Mouse (Mus musculus) MEL (cell line): ENCODE data around the gene Tbc1d14. TPM values are rescaled to one million over a fixed set of nuclear protein-coding genes. Genes with fewer than 3 reads are reported as not detected.

Experiments used
- DNase-seq: peaks from one replicate; pipeline ENCODE4 v3.0.0; 2011; ENCODE audit warnings: low read depth, low spot score
- H3K27ac ChIP-seq: 2 replicates; pipeline ENCODE4 v1.5.1; 2012; ENCODE audit warnings: low read depth, mild to moderate bottlenecking, control low read depth, low read length, moderate library complexity; ENCODE audit not compliant: control insufficient read depth
- H3K27me3 ChIP-seq, 2 experiments: fragments of 150-350 bp in 1 of 2; sonication (generic) in 1 of 2; 2 replicates each; pipeline ENCODE4 v1.6.1; 2012; ENCODE audit warnings: low read length in 2 of 2, mild to moderate bottlenecking in 2 of 2, improper control_type of control experiment in 1 of 2, moderate library complexity in 1 of 2; ENCODE audit not compliant: insufficient read depth in 2 of 2, control insufficient read depth in 1 of 2
- H3K36me3 ChIP-seq, 2 experiments: 2 replicates each; pipeline ENCODE4 v1.6.1; 2012 to 2014; ENCODE audit warnings: low read length in 2 of 2, improper control_type of control experiment in 1 of 2, inconsistent platforms in 1 of 2, mild to moderate bottlenecking in 1 of 2; ENCODE audit not compliant: insufficient read depth in 2 of 2, control insufficient read depth in 1 of 2
- H3K4me1 ChIP-seq, 2 experiments: fragments of 150-350 bp in 1 of 2; sonication (generic) in 1 of 2; 2 replicates each; pipeline ENCODE4 v1.6.1; 2012; ENCODE audit warnings: low read length in 2 of 2, improper control_type of control experiment in 1 of 2, mild to moderate bottlenecking in 1 of 2; ENCODE audit not compliant: insufficient read depth in 2 of 2, control insufficient read depth in 1 of 2
- H3K4me3 ChIP-seq, 2 experiments: fragments of 150-350 bp in 1 of 2; sonication (generic) in 1 of 2; 2 replicates each; pipeline ENCODE4 v1.5.1; 2012; ENCODE audit warnings: low read depth in 2 of 2, low read length in 2 of 2, mild to moderate bottlenecking in 2 of 2, moderate library complexity in 2 of 2, control low read depth in 1 of 2, improper control_type of control experiment in 1 of 2; ENCODE audit not compliant: control insufficient read depth in 1 of 2, insufficient read depth in 1 of 2
- H3K79me2 ChIP-seq: 2 replicates; pipeline ENCODE4 v1.6.1; 2012; ENCODE audit warnings: mild to moderate bottlenecking, low read length, moderate library complexity; ENCODE audit not compliant: control insufficient read depth, poor library complexity, insufficient read depth
- H3K9ac ChIP-seq: 2 replicates; pipeline ENCODE4 v1.6.1; 2012; ENCODE audit warnings: low read depth, mild to moderate bottlenecking, control low read depth, low read length, moderate library complexity; ENCODE audit not compliant: control insufficient read depth, poor library complexity, severe bottlenecking
- H3K9me3 ChIP-seq: fragments of 150-350 bp; sonication (generic); replicated peaks from 2 replicates; pipeline ENCODE4 v1.6.1; 2012; ENCODE audit warnings: mild to moderate bottlenecking, low read length, improper control_type of control experiment, moderate library complexity; ENCODE audit not compliant: insufficient read depth
- BHLHE40 ChIP-seq: IDR thresholded peaks from 2 replicates; pipeline ENCODE4 v1.6.1; 2012; ENCODE audit warnings: low read depth, mild to moderate bottlenecking, inconsistent platforms, low read length, improper control_type of control experiment, borderline replicate concordance
- CHD1 ChIP-seq: IDR thresholded peaks from 2 replicates; pipeline ENCODE4 v1.6.1; 2012; ENCODE audit warnings: low read depth, mild to moderate bottlenecking, inconsistent platforms, low read length, improper control_type of control experiment
- CHD2 ChIP-seq: IDR thresholded peaks from 2 replicates; pipeline ENCODE4 v1.6.1; 2011; ENCODE audit warnings: low read length, improper control_type of control experiment
- CTCF ChIP-seq, 3 experiments: IDR thresholded peaks in 2 of 3; conservative IDR thresholded peaks in 1 of 3; 2 replicates each; pipeline ENCODE4 v1.5.1; 2011 to 2012; ENCODE audit warnings: low read length in 3 of 3, low read depth in 2 of 3, mild to moderate bottlenecking in 2 of 3, improper control_type of control experiment in 1 of 3, inconsistent platforms in 1 of 3, mixed read lengths in 1 of 3, moderate library complexity in 1 of 3; ENCODE audit not compliant: control insufficient read depth in 1 of 3, insufficient read depth in 1 of 3, poor library complexity in 1 of 3, severe bottlenecking in 1 of 3
- E2F4 ChIP-seq: IDR thresholded peaks from 2 replicates; pipeline ENCODE4 v1.6.1; 2011; ENCODE audit warnings: low read depth, low read length, improper control_type of control experiment, borderline replicate concordance
- ELF1 ChIP-seq: IDR thresholded peaks from 2 replicates; pipeline ENCODE4 v1.6.1; 2014; ENCODE audit warnings: low read depth, mild to moderate bottlenecking, inconsistent platforms, low read length, improper control_type of control experiment, moderate library complexity
- EP300 ChIP-seq, 2 experiments: IDR thresholded peaks; 2 replicates each; pipeline ENCODE4 v1.6.1; 2011; ENCODE audit warnings: improper control_type of control experiment in 2 of 2, low read length in 2 of 2, low read depth in 1 of 2, mild to moderate bottlenecking in 1 of 2
- GABPA ChIP-seq: IDR thresholded peaks from 2 replicates; pipeline ENCODE4 v1.6.1; 2012; ENCODE audit warnings: low read depth, mild to moderate bottlenecking, inconsistent platforms, low read length, improper control_type of control experiment, moderate library complexity
- GATA1 ChIP-seq: IDR thresholded peaks from 2 replicates; pipeline ENCODE4 v1.6.1; 2011; ENCODE audit warnings: low read depth, low read length, improper control_type of control experiment
- KAT2A ChIP-seq: conservative IDR thresholded peaks from 2 replicates; pipeline ENCODE4 v1.6.1; 2012; ENCODE audit warnings: low read depth, low read length, improper control_type of control experiment, inconsistent platforms
- MAZ ChIP-seq: IDR thresholded peaks from 2 replicates; pipeline ENCODE4 v1.6.1; 2012; ENCODE audit warnings: low read depth, mild to moderate bottlenecking, inconsistent platforms, low read length, improper control_type of control experiment
- MEF2A ChIP-seq: IDR thresholded peaks from 2 replicates; pipeline ENCODE4 v1.6.1; 2014; ENCODE audit warnings: low read depth, mild to moderate bottlenecking, inconsistent platforms, low read length, improper control_type of control experiment; ENCODE audit not compliant: poor library complexity, insufficient replicate concordance, severe bottlenecking; ENCODE audit errors: extremely low read depth
- MXI1 ChIP-seq: IDR thresholded peaks from 2 replicates; pipeline ENCODE4 v1.6.1; 2011; ENCODE audit warnings: mild to moderate bottlenecking, low read depth, low read length, improper control_type of control experiment
- MYB ChIP-seq: IDR thresholded peaks from 2 replicates; pipeline ENCODE4 v1.6.1; 2011; ENCODE audit warnings: mild to moderate bottlenecking, low read depth, low read length, improper control_type of control experiment
- MYC ChIP-seq: IDR thresholded peaks from 2 replicates; pipeline ENCODE4 v1.6.1; 2011; ENCODE audit warnings: low read depth, mild to moderate bottlenecking, low read length, improper control_type of control experiment, moderate library complexity
- NELFE ChIP-seq: IDR thresholded peaks from 2 replicates; pipeline ENCODE4 v1.6.1; 2011; ENCODE audit warnings: low read depth, low read length, improper control_type of control experiment
- NRF1 ChIP-seq: IDR thresholded peaks from 2 replicates; pipeline ENCODE4 v1.6.1; 2014; ENCODE audit warnings: low read depth, mild to moderate bottlenecking, inconsistent platforms, low read length, improper control_type of control experiment, moderate library complexity; ENCODE audit not compliant: poor library complexity, insufficient read depth, severe bottlenecking
- POLR2AphosphoS5 ChIP-seq: IDR thresholded peaks from 2 replicates; pipeline ENCODE4 v1.6.1; 2012; ENCODE audit warnings: low read depth, borderline replicate concordance, mild to moderate bottlenecking, inconsistent platforms, low read length, moderate library complexity, mixed read lengths
- RAD21 ChIP-seq: IDR thresholded peaks from 2 replicates; pipeline ENCODE4 v1.6.1; 2011; ENCODE audit warnings: mild to moderate bottlenecking, low read depth, low read length, improper control_type of control experiment
- RCOR1 ChIP-seq: IDR thresholded peaks from 2 replicates; pipeline ENCODE4 v1.6.1; 2012; ENCODE audit warnings: low read depth, mild to moderate bottlenecking, inconsistent platforms, low read length, improper control_type of control experiment
- SIN3A ChIP-seq: IDR thresholded peaks from 2 replicates; pipeline ENCODE4 v1.6.1; 2012; ENCODE audit warnings: low read length, improper control_type of control experiment, inconsistent platforms
- SMC3 ChIP-seq: IDR thresholded peaks from 2 replicates; pipeline ENCODE4 v1.6.1; 2011; ENCODE audit warnings: low read depth, low read length, improper control_type of control experiment
- TAL1 ChIP-seq: IDR thresholded peaks from 2 replicates; pipeline ENCODE4 v1.6.1; 2012; ENCODE audit warnings: mild to moderate bottlenecking, inconsistent platforms, low read length, moderate library complexity, mixed read lengths
- TBP ChIP-seq: IDR thresholded peaks from 2 replicates; pipeline ENCODE4 v1.8.0; 2011; ENCODE audit warnings: low read depth, low read length, improper control_type of control experiment
- TCF12 ChIP-seq: IDR thresholded peaks from 2 replicates; pipeline ENCODE4 v1.6.1; 2014; ENCODE audit warnings: low read depth, mild to moderate bottlenecking, inconsistent platforms, low read length, improper control_type of control experiment, moderate library complexity
- UBTF ChIP-seq: IDR thresholded peaks from 2 replicates; pipeline ENCODE4 v1.6.1; 2012; ENCODE audit warnings: low read depth, mild to moderate bottlenecking, inconsistent platforms, low read length, improper control_type of control experiment, moderate library complexity, borderline replicate concordance; ENCODE audit not compliant: insufficient read depth
- USF1 ChIP-seq: IDR thresholded peaks from 2 replicates; pipeline ENCODE4 v1.6.1; 2014; ENCODE audit warnings: low read depth, mild to moderate bottlenecking, inconsistent platforms, low read length, improper control_type of control experiment, moderate library complexity
- USF2 ChIP-seq, 2 experiments: IDR thresholded peaks; 2 replicates each; pipeline ENCODE4 v1.6.1; 2011 to 2012; ENCODE audit warnings: improper control_type of control experiment in 2 of 2, low read length in 2 of 2, borderline replicate concordance in 1 of 2, inconsistent platforms in 1 of 2, low read depth in 1 of 2, mild to moderate bottlenecking in 1 of 2; ENCODE audit not compliant: insufficient read depth in 1 of 2
- ZC3H11A ChIP-seq: IDR thresholded peaks from 2 replicates; pipeline ENCODE4 v1.6.1; 2012; ENCODE audit warnings: low read depth, mild to moderate bottlenecking, inconsistent platforms, low read length, improper control_type of control experiment
- ZKSCAN1 ChIP-seq: IDR thresholded peaks from 2 replicates; pipeline ENCODE4 v1.6.1; 2012; ENCODE audit warnings: low read depth, mild to moderate bottlenecking, inconsistent platforms, low read length, improper control_type of control experiment, moderate library complexity
- ZMIZ1 ChIP-seq: IDR thresholded peaks from 2 replicates; pipeline ENCODE4 v1.6.1; 2012; ENCODE audit warnings: low read depth, mild to moderate bottlenecking, inconsistent platforms, low read length, improper control_type of control experiment, moderate library complexity
- ZNF384 ChIP-seq: IDR thresholded peaks from 2 replicates; pipeline ENCODE4 v1.6.1; 2012; ENCODE audit warnings: low read depth, mild to moderate bottlenecking, inconsistent platforms, low read length, improper control_type of control experiment
- polyA plus RNA-seq, 2 experiments: library from polyadenylated mRNA; stranded (reverse) in 1 of 2; unstranded in 1 of 2; fragments of >175 nt in 1 of 2; fragments of >200 nt in 1 of 2; gene quantifications; 2 replicates each; pipeline versions ENCODE4 v1.2.1 to v1.2.4; 2012; ENCODE audit warnings: low replicate concordance in 2 of 2, low read depth in 1 of 2; ENCODE audit not compliant: insufficient read length in 2 of 2, insufficient read depth in 1 of 2, missing spikeins in 1 of 2
- total RNA-seq: library from RNA; depleted of rRNA; stranded (reverse); fragments of 300-350 nt; gene quantifications from 2 replicates; pipeline ENCODE4 v1.2.3, GENCODE M21; 2012

The Tbc1d14 gene
- total and polyA plus RNA-seq, 3 experiments, result 7.3 to 35.6 TPM; not detected in 1

DNA sequence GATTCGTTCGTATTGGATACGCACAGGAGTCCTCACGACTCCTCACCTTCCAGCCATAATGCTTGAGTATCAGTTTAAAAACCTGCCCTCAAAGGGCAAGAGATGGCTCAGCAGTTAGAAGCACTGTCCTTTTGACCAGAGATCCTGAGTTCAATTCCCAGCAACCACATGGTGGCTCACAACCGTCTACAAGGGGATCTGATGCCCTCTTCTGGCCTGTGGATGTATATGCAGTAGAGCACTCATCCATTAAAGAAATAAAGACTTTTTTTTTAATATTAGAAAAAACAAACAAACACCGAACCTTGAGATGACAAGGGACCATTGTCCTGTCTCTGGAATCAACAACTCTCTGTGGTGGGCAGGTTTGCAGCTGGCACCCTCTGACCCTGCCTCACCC lies 8.8 kb downstream of the Tbc1d14 start (continued):
- no peak for TF ChIP-seq NRF1

DNA sequence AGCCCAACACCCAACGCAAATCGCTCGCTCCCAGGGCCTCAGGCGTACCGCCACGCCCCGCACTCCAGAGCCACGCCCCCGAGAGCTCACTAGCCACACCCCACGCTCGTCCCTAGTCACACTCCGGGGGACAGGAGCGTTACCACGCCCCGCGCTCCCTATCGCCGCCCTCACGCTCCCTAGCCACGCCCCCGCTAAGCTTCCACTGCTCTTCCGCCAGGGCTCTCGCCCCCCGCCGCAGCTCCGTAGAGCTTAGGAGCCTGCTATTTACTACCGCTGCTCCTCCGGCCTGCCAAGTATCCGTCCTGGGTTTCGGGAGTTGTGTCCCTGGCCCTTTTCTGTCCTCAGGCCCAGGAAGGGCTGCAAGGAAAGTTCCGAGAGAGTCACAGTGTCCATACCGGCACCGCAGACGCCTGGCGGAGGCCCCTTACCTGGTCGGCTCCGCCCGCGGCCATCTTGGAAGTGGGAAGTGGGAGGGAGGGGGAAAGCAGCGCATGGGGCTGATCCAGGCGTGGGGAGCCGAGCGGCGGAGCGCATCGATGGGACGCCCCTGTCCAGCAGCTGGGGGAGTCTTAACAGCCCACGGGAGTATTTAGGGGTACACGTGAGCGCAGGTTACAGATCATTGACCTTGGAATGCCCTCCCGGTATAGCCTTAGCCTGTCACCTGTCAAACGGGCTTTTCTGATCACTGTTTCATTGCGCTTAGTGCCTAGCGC lies 11.0 kb downstream of the Tbc1d14 start:
- H3K27ac ChIP-seq, result peak overlapping the region; percentile 73
- peak; percentile 98 for TF ChIP-seq MAZ
- 0 out of 2 replicates have a peak, but pooled peaks have one; percentile 17 for TF ChIP-seq UBTF
- TF ChIP-seq USF2 (IDR thresholded peaks at IDR 0.05; ENCODE audit: borderline replicate concordance in 1 of 2, insufficient read depth in 1 of 2, low read depth in 1 of 2, low read length in 2 of 2), result no peak
- no peak for TF ChIP-seq TAL1
- no peak for TF ChIP-seq CHD1
- TF ChIP-seq MYB, result no peak
- TF ChIP-seq MEF2A, result no peak
- no peak for TF ChIP-seq BHLHE40
- TF ChIP-seq ELF1, result peak; percentile 87
- TF ChIP-seq SMC3, result no peak
- 0 out of 2 replicates have a peak, but pooled peaks have one; percentile 63 for TF ChIP-seq TCF12
- peak; percentile 77 for TF ChIP-seq ZMIZ1
- TF ChIP-seq RAD21, result no peak
- TF ChIP-seq E2F4, result no peak
- no peak; the same call in 1 of the 2 replicates for TF ChIP-seq KAT2A
- TF ChIP-seq NRF1, result peak; percentile 39; the same call in 1 of the 2 replicates
- peak; percentile 93 for TF ChIP-seq NELFE
- TF ChIP-seq GABPA, result no peak
- peak; percentile 0; the same call in 1 of the 2 replicates for TF ChIP-seq ZNF384
- TF ChIP-seq USF1, result peak; percentile 22; the same call in 1 of the 2 replicates
- no peak for TF ChIP-seq POLR2AphosphoS5
- TF ChIP-seq CHD2, result no peak
- no peak for TF ChIP-seq CTCF (IDR thresholded peaks at IDR 0.05 in 2 of 3, conservative IDR thresholded peaks at IDR 0.05 in 1 of 3; ENCODE audit: control insufficient read depth in 1 of 3, insufficient read depth in 1 of 3, low read depth in 2 of 3, low read length in 3 of 3, poor library complexity in 1 of 3, severe bottlenecking in 1 of 3)
- peak; percentile 75 for TF ChIP-seq TBP
- TF ChIP-seq MXI1, result peak; percentile 96
- peak; percentile 23; the same call in 1 of the 2 replicates for TF ChIP-seq MYC
- TF ChIP-seq SIN3A, result peak; percentile 100
- no peak for TF ChIP-seq ZC3H11A
- no peak for TF ChIP-seq GATA1
- TF ChIP-seq ZKSCAN1, result no peak
- TF ChIP-seq EP300 (IDR thresholded peaks at IDR 0.05; ENCODE audit: low read depth in 1 of 2, low read length in 2 of 2), result no peak; a peak in 2 of 4 replicates
- TF ChIP-seq RCOR1, result no peak

More for the DNA sequence above, 11.0 kb downstream of the Tbc1d14 start:
- Histone ChIP-seq H3K9ac (peak overlapping the region; percentile 83), H3K4me1 (peaks cover 9 to 28% of the 10 kb centered on the region in 2 experiments), H3K36me3 (peaks cover 0 to 17% of the 10 kb centered on the region in 2 experiments; a peak in 2 of 4 replicates), H3K27me3 (no peaks in the 10 kb centered on the region; a peak in 1 of 4 replicates), H3K79me2 (no peaks in the 10 kb centered on the region; the same call in 1 of the 2 replicates), H3K9me3 (no peaks in the 10 kb centered on the region), H3K4me3 (peak overlapping the region; percentile 73 to 81)
- DNase-seq, result peak; percentile 100
